Mouse (Mus musculus): ENCODE measurements around the gene Plac8.

- no peak for TF ChIP-seq CTCF (IDR thresholded peaks at IDR 0.05; ENCODE audit: extremely low read depth, insufficient read depth, insufficient read length, insufficient replicate concordance)
- TF ChIP-seq POLR2A (IDR thresholded peaks at IDR 0.05; ENCODE audit: low read depth, low read length) = no peak
Observed at GRCm38 (mm10) chr5:100568802-100569201, 3.2 kb downstream of the Plac8 start.

All from spleen, adult 2 months (tissue).